Mouse (Mus musculus) ES-E14 (cell line): ENCODE data around the gene Dhx36. TPM values are rescaled to one million over a fixed set of nuclear protein-coding genes. Genes with fewer than 3 reads are reported as not detected.

Experiments used
- DNase-seq: peaks from one replicate; pipeline ENCODE4 v3.0.0-alpha.2; 2013; ENCODE audit warnings: low read depth, low spot score
- H3K27ac ChIP-seq: 2 replicates; pipeline ENCODE4 v1.5.1; 2012; ENCODE audit warnings: low read depth, mild to moderate bottlenecking, low read length, moderate library complexity, mixed read lengths; ENCODE audit not compliant: poor library complexity, insufficient read depth, severe bottlenecking
- H3K36me3 ChIP-seq: 2 replicates; pipeline ENCODE4 v1.6.1; 2012; ENCODE audit warnings: mild to moderate bottlenecking, low read length, moderate library complexity, mixed read lengths; ENCODE audit not compliant: control insufficient read depth, poor library complexity, insufficient read depth, severe bottlenecking
- H3K4me1 ChIP-seq, 2 experiments: fragments of 150-350 bp in 1 of 2; sonication (generic) in 1 of 2; 2 replicates each; pipeline ENCODE4 v1.6.1; 2012; ENCODE audit warnings: low read length in 2 of 2, mild to moderate bottlenecking in 1 of 2, mixed read lengths in 1 of 2; ENCODE audit not compliant: control insufficient read depth in 2 of 2, insufficient read depth in 2 of 2, poor library complexity in 1 of 2
- H3K4me3 ChIP-seq, 2 experiments: fragments of 150-350 bp in 1 of 2; sonication (generic) in 1 of 2; 2 replicates each; pipeline ENCODE4 v1.5.1; 2012; ENCODE audit warnings: low read length in 2 of 2, low read depth in 1 of 2, mild to moderate bottlenecking in 1 of 2, mixed read lengths in 1 of 2; ENCODE audit not compliant: insufficient read depth in 1 of 2, poor library complexity in 1 of 2, severe bottlenecking in 1 of 2
- H3K9ac ChIP-seq: 2 replicates; pipeline ENCODE4 v1.6.1; 2012; ENCODE audit warnings: low read depth, mild to moderate bottlenecking, low read length, mixed read lengths; ENCODE audit not compliant: poor library complexity, insufficient read depth, severe bottlenecking
- H3K9me3 ChIP-seq: fragments of 150-350 bp; sonication (generic); 2 replicates; pipeline ENCODE4 v1.6.1; 2012; ENCODE audit warnings: low read depth, mild to moderate bottlenecking, low read length; ENCODE audit not compliant: control insufficient read depth, insufficient read depth
- CHD2 ChIP-seq: IDR thresholded peaks from 2 replicates; pipeline ENCODE4 v1.6.1; 2014; ENCODE audit warnings: mild to moderate bottlenecking, low read depth, low read length, inconsistent platforms
- HCFC1 ChIP-seq: IDR thresholded peaks from 2 replicates; pipeline ENCODE4 v1.6.1; 2012; ENCODE audit warnings: low read length, inconsistent platforms, borderline replicate concordance; ENCODE audit not compliant: insufficient read depth
- MAFK ChIP-seq: IDR thresholded peaks from 2 replicates; pipeline ENCODE4 v1.6.1; 2014; ENCODE audit warnings: mild to moderate bottlenecking, low read depth, low read length, inconsistent platforms; ENCODE audit not compliant: insufficient read depth
- ZC3H11A ChIP-seq: IDR thresholded peaks from 2 replicates; pipeline ENCODE4 v1.6.1; 2012; ENCODE audit warnings: low read depth, mild to moderate bottlenecking, inconsistent platforms, low read length, borderline replicate concordance
- ZNF384 ChIP-seq: IDR thresholded peaks from 2 replicates; pipeline ENCODE4 v1.6.1; 2012; ENCODE audit warnings: low read depth, low read length, inconsistent platforms
- in situ Hi-C, 2 experiments: fragments of 600-800 bp; cut with MboI; formaldehyde crosslinking; loops; one replicate each; pipeline ENCODE4 v1.15.1; 2025; ENCODE audit warnings: low sequenced_read_pairs in 2 of 2, inconsistent platforms in 1 of 2; ENCODE audit not compliant: unreplicated experiment in 2 of 2
- total RNA-seq: library from RNA; depleted of rRNA; stranded (reverse); fragments of 300-350 nt; gene quantifications from 2 replicates; pipeline ENCODE4 v1.2.3, GENCODE M21; 2012

The Dhx36 gene
- total RNA-seq, 1 experiment = 37.8 TPM

DNA sequence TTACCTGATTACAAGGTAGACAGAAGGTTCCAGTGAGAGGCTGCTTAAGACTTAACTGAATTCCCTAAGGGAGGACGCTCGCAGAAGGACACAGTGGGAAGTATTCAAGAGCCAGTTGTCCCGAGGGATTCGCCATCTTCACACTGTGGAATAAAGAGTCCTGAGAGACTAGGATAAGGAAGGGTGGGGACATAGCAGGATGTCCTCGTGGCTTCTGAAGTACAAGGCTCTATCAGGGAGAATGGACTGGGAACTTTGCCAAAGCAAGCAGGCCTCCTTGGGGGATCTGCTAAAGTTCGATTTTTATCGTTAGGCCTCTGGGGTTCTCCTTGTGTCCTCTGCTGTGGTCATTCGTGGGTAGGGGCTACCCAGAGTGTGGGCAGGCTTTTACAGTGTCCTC, 59.7 kb downstream of the Dhx36 start:
- no peak overlapping the region for H3K27ac ChIP-seq
- H3K4me1 ChIP-seq = no peaks in the 10 kb centered on the region
- no peak overlapping the region for H3K4me3 ChIP-seq
- H3K9ac ChIP-seq = no peak overlapping the region
- no peak for DNase-seq
- no peaks in the 10 kb centered on the region for H3K9me3 ChIP-seq
- H3K36me3 ChIP-seq = no peaks in the 10 kb centered on the region
- in situ Hi-C loops = no loop called here
- no peak for TF ChIP-seq MAFK
- no peak for TF ChIP-seq CHD2
- no peak for TF ChIP-seq ZNF384
- no peak for TF ChIP-seq ZC3H11A
- no peak for TF ChIP-seq HCFC1

DNA sequence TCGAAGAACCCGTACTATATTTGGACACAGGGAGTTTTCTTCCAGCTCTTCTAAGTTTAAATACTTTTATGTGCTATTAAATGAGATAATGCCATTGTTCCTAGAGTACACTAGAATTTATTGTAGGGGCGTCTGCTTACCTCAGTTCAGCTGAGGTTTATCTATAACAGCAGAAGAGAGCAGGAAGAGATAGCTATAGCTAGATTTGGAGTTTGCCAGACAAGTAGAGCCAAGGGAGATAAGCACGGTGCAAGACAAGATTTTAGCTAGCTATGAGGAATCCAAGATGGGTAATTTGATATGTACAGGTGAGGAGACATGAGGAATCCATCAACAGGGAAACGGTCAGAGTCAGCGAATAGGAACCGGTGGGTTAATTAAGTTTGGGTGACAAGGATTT, 60.5 kb downstream of the Dhx36 start:
- Histone ChIP-seq H3K36me3 (no peaks in the 10 kb centered on the region), H3K9ac (no peak overlapping the region), H3K4me1 (no peaks in the 10 kb centered on the region), H3K27ac (no peak overlapping the region), H3K9me3 (no peaks in the 10 kb centered on the region), H3K4me3 (no peak overlapping the region)
- TF ChIP-seq ZC3H11A (no peak), HCFC1 (no peak), MAFK (no peak), CHD2 (no peak), ZNF384 (no peak)
- DNase-seq = no peak
- in situ Hi-C loops = no loop called here

DNA sequence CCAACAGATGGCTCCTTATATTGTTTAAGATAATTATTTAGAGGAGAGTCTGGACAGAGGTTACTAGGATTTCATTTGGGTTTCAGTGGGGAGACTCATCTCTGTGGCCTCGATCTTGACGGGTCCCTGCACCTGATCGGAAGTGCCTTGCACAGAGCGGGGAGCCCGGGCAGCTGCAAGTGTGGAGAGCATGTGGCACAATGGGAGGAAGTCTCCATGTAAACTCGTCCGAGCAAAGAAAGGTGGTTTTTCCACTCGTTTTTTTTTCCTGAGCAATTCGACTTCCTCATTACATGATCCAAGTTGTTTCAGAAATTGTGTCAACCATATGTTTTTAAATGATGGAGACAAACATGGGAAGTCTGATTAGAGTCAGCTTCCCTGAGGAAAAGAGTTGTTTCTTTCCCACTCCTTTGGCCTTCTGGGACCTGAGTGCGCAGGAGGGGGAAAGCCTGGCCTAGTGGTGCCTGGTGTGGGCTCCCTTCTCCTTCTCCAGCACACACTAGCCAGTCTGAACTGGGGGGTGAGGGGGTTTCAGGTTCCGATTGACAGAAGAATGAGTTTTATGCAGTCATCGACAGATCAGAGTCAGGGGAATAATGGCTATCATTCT, 63.1 kb downstream of the Dhx36 start:
- no peaks in the 10 kb centered on the region for H3K36me3 ChIP-seq
- in situ Hi-C loops = no loop called here
- no peak overlapping the region for H3K9ac ChIP-seq
- no peak for DNase-seq
- TF ChIP-seq ZC3H11A (no peak), HCFC1 (no peak), ZNF384 (no peak), MAFK (no peak), CHD2 (no peak)
- H3K27ac ChIP-seq = no peak overlapping the region
- H3K4me3 ChIP-seq = no peak overlapping the region
- H3K4me1 ChIP-seq = no peaks in the 10 kb centered on the region
- H3K9me3 ChIP-seq = no peaks in the 10 kb centered on the region

DNA sequence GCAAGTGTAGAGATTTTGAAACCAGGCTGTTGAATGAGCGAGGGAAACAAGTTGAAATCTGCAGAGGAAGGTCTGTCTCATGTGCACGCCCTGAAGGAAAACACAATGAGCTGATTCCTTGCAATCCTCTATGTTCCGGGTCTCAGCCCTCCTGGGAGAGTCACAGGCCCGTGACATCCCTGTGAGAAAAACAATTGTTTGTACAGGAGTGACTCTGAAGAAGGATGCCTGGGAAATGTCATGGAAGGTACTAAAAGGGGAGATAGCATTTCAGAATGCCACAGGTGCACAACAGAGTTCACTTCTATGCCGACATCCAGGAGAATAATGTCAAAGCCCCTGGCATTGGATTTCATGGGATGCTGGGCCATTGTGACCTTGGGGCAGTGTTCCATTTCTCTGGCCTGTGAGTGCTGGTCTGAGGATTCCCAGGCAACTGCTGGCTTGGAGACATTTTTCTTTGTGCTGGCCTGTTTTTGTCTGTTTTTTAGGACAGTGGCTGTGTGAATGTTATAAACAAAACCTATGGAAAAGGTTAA, 66.3 kb downstream of the Dhx36 start:
- Histone ChIP-seq H3K27ac (no peak overlapping the region), H3K4me3 (no peak overlapping the region), H3K36me3 (no peaks in the 10 kb centered on the region), H3K4me1 (no peaks in the 10 kb centered on the region), H3K9ac (no peak overlapping the region), H3K9me3 (no peaks in the 10 kb centered on the region)
- in situ Hi-C loops = no loop called here
- TF ChIP-seq HCFC1 (no peak), MAFK (no peak), CHD2 (no peak), ZC3H11A (no peak)
- no peak for DNase-seq

DNA sequence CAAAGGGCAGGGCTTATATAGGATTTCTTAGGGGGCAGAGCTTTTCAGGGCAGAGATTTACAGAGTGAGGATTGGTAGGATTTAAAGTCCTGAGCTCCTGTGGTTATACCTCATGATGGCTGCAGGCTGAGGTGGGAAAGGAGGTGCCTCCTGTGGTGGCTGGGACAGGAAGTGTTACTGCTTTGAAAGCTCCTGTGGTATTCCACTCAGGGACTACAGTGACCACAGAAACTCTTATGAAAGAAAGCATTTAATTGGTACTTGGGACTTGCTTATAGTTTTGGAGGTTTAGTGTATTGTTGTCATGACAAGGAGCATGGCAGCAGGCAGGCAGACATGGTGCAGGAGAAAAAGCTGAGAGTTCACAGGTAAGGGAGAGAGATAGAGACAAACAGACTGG, 70.9 kb downstream of the Dhx36 start:
- H3K9me3 ChIP-seq = no peaks in the 10 kb centered on the region
- TF ChIP-seq HCFC1 (no peak), ZC3H11A (no peak), CHD2 (no peak), MAFK (no peak), ZNF384 (no peak)
- DNase-seq = no peak
- no peaks in the 10 kb centered on the region for H3K36me3 ChIP-seq
- no peak overlapping the region for H3K9ac ChIP-seq
- no peak overlapping the region for H3K27ac ChIP-seq
- in situ Hi-C loops = no loop called here
- no peaks in the 10 kb centered on the region for H3K4me1 ChIP-seq
- no peak overlapping the region for H3K4me3 ChIP-seq
